10 mouse cellular contexts compared by ENCODE assay signal in the genomic region with DNA sequence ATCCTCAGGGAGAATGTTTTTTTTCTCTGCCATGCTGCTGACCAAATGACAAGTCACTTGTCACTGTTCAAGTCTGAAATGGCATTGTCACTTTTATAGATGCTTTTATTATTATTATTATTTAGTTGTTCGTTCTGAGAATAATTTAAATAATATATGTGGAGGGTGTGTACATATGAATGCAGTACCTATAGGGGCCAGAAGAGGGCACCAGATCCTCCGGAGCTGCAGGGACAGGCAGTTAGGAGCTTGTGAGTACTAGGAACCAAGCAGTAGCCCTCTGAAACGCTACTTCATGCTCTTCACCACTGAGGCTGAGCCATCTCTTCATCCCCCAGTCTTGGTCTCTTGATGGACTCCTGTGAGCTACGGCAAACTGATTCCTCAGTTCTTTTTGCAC.
DNase-seq lines count a peak whose midpoint lies in the region; ATAC-seq lines count a peak whose summit lies in the region.
"Had no signal": no experiment of that assay in that cellular context is flagged by ENCODE, and none has a peak within 500 bp of the region (broad histone marks: within the 10 kb centered on the region; RNA-seq: fewer than 3 reads in every experiment).

No protein-coding gene starts in this region.

- H3K27ac ChIP-seq in midbrain, embryonic 14.5 days (replicated peaks; ENCODE audit: low read depth, low read length), result no peak overlapping the region
- H3K27ac ChIP-seq in midbrain, embryonic 16.5 days (ENCODE audit: low read length), result no peak overlapping the region
- H3K27ac ChIP-seq: hindbrain, embryonic 12.5 days had no signal

- 0 out of 2 replicates have a peak, but pooled peaks cover 6% of the 10 kb centered on the region for H3K9me3 ChIP-seq in midbrain, embryonic 14.5 days (ENCODE audit: control insufficient read depth, low read length)
- H3K9me3 ChIP-seq in midbrain, embryonic 16.5 days (replicated peaks; ENCODE audit: control insufficient read depth, low read length, poor library complexity, severe bottlenecking), result no peaks in the 10 kb centered on the region

- H3K36me3 ChIP-seq in midbrain, embryonic 14.5 days (ENCODE audit: control insufficient read depth, insufficient read depth, low read length), result 0 out of 2 replicates have a peak, but pooled peaks cover 8% of the 10 kb centered on the region
- 0 out of 2 replicates have a peak, but pooled peaks cover 3% of the 10 kb centered on the region for H3K36me3 ChIP-seq in midbrain, embryonic 16.5 days (ENCODE audit: control insufficient read depth, insufficient read depth, low read length)

- intact Hi-C loops in left cerebral cortex, postnatal 4 days (cut with DNase I), result no loop called here
- intact Hi-C loops in left cerebral cortex, postnatal 36 days (cut with DNase I), result no loop called here

- peak; percentile 43 for DNase-seq in adrenal gland, postnatal 14 days
- DNase-seq in adrenal gland, adult 18-20 months (ENCODE audit: low spot score in 2 of 2), result no peak
- DNase-seq in left cerebral cortex, postnatal 4 days, result peak; percentile 24
- no peak for DNase-seq in left cerebral cortex, postnatal 36 days (ENCODE audit: low spot score in 2 of 2)
- DNase-seq in testis, postnatal 14 days (ENCODE audit: low spot score), result peak; percentile 31
- no peak for DNase-seq in midbrain, embryonic 14.5 days
- DNase-seq: right cerebral cortex, postnatal 4 days had no signal

- ATAC-seq in granulocyte monocyte progenitor cell, adult 5-6 weeks (replicated peaks; ENCODE audit: poor library complexity, severe bottlenecking), result peak; percentile 86
- no peak for ATAC-seq in midbrain, embryonic 14.5 days (ENCODE audit: low FRiP score, low TSS enrichment)
- ATAC-seq in midbrain, embryonic 16.5 days, result no peak

- H3K9ac ChIP-seq in midbrain, embryonic 14.5 days (replicated peaks; ENCODE audit: low read length), result no peak overlapping the region
- H3K9ac ChIP-seq in midbrain, embryonic 16.5 days (ENCODE audit: low read depth, low read length), result no peak overlapping the region
- H3K9ac ChIP-seq: hindbrain, embryonic 12.5 days had no signal

- 75% methylated on average over 4 of the region's 4 CpGs for WGBS in midbrain, embryonic 14.5 days
- 81% methylated on average over 4 of the region's 4 CpGs for WGBS in midbrain, embryonic 16.5 days

- H3K27me3 ChIP-seq in midbrain, embryonic 14.5 days (ENCODE audit: control insufficient read depth, insufficient read depth, low read length), result no peaks in the 10 kb centered on the region
- H3K27me3 ChIP-seq in midbrain, embryonic 16.5 days (ENCODE audit: control insufficient read depth, insufficient read depth, low read depth, low read length), result no peaks in the 10 kb centered on the region
- H3K27me3 ChIP-seq: hindbrain, embryonic 12.5 days had no signal

- no peak overlapping the region for H3K4me3 ChIP-seq in midbrain, embryonic 14.5 days (replicated peaks; ENCODE audit: low read depth, low read length)
- H3K4me3 ChIP-seq in midbrain, embryonic 16.5 days (ENCODE audit: low read depth, low read length), result no peak overlapping the region
- H3K4me3 ChIP-seq: hindbrain, embryonic 12.5 days had no signal

- H3K4me2 ChIP-seq in midbrain, embryonic 14.5 days (ENCODE audit: low read length), result no peak overlapping the region
- no peak overlapping the region for H3K4me2 ChIP-seq in midbrain, embryonic 16.5 days (ENCODE audit: low read length)
- H3K4me2 ChIP-seq: hindbrain, embryonic 12.5 days had no signal

- peaks cover 5% of the 10 kb centered on the region; the same call in 1 of the 2 replicates for H3K4me1 ChIP-seq in midbrain, embryonic 14.5 days (ENCODE audit: control insufficient read depth, insufficient read depth, low read length)
- H3K4me1 ChIP-seq in midbrain, embryonic 16.5 days (ENCODE audit: control insufficient read depth, insufficient read depth, low read length), result no peaks in the 10 kb centered on the region

Comparison
In these comparisons a context has a peak if more than half of its experiments do, and no peak if none do; other contexts are left out.
1. DNase-seq: peak in adrenal gland, postnatal 14 days (single experiment), left cerebral cortex, postnatal 4 days (single experiment) and testis, postnatal 14 days (single experiment); none in adrenal gland, adult 18-20 months (0 of 2), left cerebral cortex, postnatal 36 days (0 of 2) and midbrain, embryonic 14.5 days (single experiment).